Mouse (Mus musculus): ENCODE measurements around the gene S100a10. TPM values are rescaled to one million over a fixed set of nuclear protein-coding genes. Genes with fewer than 3 reads are reported as not detected.

The S100a10 gene
- polyA plus RNA-seq, 2 experiments from 2014 or later: 1,196 to 1,341 TPM

GRCm38 (mm10) chr3:93547749-93548540, 6.9 kb upstream of the S100a10 start:
- peak; percentile 35 for ATAC-seq

- ATAC-seq: peak; percentile 33
Measured at GRCm38 (mm10) chr3:93548541-93549266, 6.2 kb upstream of the S100a10 start.

- peak; percentile 64 for ATAC-seq
Measured at GRCm38 (mm10) chr3:93549986-93550385, 4.9 kb upstream of the S100a10 start.

GRCm38 (mm10) chr3:93551950-93552901, 2.7 kb upstream of the S100a10 start:
- ATAC-seq: no peak

- ATAC-seq: no peak
Measured at GRCm38 (mm10) chr3:93553311-93553710, 1.6 kb upstream of the S100a10 start.

- ATAC-seq: no peak
Measured at GRCm38 (mm10) chr3:93553765-93554378, 1.0 kb upstream of the S100a10 start.

- ATAC-seq: no peak
Measured at GRCm38 (mm10) chr3:93554379-93554980, 400 bp upstream of the S100a10 start.

GRCm38 (mm10) chr3:93555878-93556254, 986 bp downstream of the S100a10 start:
- ATAC-seq: no peak

- no peak for ATAC-seq
Measured at GRCm38 (mm10) chr3:93556599-93556998, 1.7 kb downstream of the S100a10 start.

GRCm38 (mm10) chr3:93557471-93557870, 2.6 kb downstream of the S100a10 start:
- ATAC-seq: no peak

- no peak for ATAC-seq
Measured at GRCm38 (mm10) chr3:93559961-93560360, 5.1 kb downstream of the S100a10 start.

- peak; percentile 76 for ATAC-seq
Measured at GRCm38 (mm10) chr3:93562372-93562771, 7.5 kb downstream of the S100a10 start.

- no peak for ATAC-seq
Measured at GRCm38 (mm10) chr3:93563216-93563615, 8.3 kb downstream of the S100a10 start.

GRCm38 (mm10) chr3:93566892-93567291, 12.0 kb downstream of the S100a10 start:
- no peak for ATAC-seq

GRCm38 (mm10) chr3:93567721-93568120, 12.8 kb downstream of the S100a10 start:
- ATAC-seq: no peak

- ATAC-seq: no peak
Measured at GRCm38 (mm10) chr3:93568428-93569040, 13.7 kb downstream of the S100a10 start.

GRCm38 (mm10) chr3:93569046-93569445, 14.2 kb downstream of the S100a10 start:
- ATAC-seq: no peak

GRCm38 (mm10) chr3:93572058-93572791, 17.3 kb downstream of the S100a10 start:
- no peak for ATAC-seq

- no peak for ATAC-seq
Measured at GRCm38 (mm10) chr3:93579317-93580038, 24.6 kb downstream of the S100a10 start.

GRCm38 (mm10) chr3:93580039-93580403, 25.1 kb downstream of the S100a10 start:
- ATAC-seq: no peak
